Mouse (Mus musculus) bone marrow, adult 2 months (tissue): ENCODE measurements around the gene Hoxd10.

Experiments used
- CTCF ChIP-seq: fragments of 200-500 bp; IDR thresholded peaks from 2 replicates; pipeline ENCODE4 v1.5.1; 2011; ENCODE audit warnings: low read length, control low read depth; ENCODE audit not compliant: control insufficient read depth, insufficient read depth
- POLR2A ChIP-seq: fragments of 200-500 bp; IDR thresholded peaks from 2 replicates; pipeline ENCODE4 v1.6.1; 2011; ENCODE audit warnings: low read depth, mild to moderate bottlenecking, control low read depth, low read length, borderline replicate concordance; ENCODE audit not compliant: control insufficient read depth

- TF ChIP-seq CTCF, result no peak
- TF ChIP-seq POLR2A, result no peak
These were observed 47.1 kb downstream of the Hoxd10 start for GRCm38 (mm10) chr2:74738623-74739475.
